Mouse (Mus musculus) kidney, adult 2 months (tissue): Measurements from ENCODE around the gene Plcd1. TPM values are rescaled to one million over a fixed set of nuclear protein-coding genes. Genes with fewer than 3 reads are reported as not detected.
A peak's percentile ranks its signal among the peaks of the same experiment; 100 is the strongest.

Experiments used
- DNase-seq: peaks from one replicate; pipeline ENCODE4 v3.0.0; 2021
- H3K27ac ChIP-seq: fragments of 200-500 bp; 2 replicates; pipeline ENCODE4 v1.5.1; 2012; ENCODE audit warnings: low read depth, low read length, control low read depth, inconsistent platforms; ENCODE audit not compliant: insufficient read depth
- H3K27me3 ChIP-seq: fragments of 200-500 bp; replicated peaks from 2 replicates; pipeline ENCODE4 v1.6.1; 2012; ENCODE audit warnings: mild to moderate bottlenecking, moderate library complexity, low read length, inconsistent platforms; ENCODE audit not compliant: control insufficient read depth, insufficient read depth
- H3K36me3 ChIP-seq: fragments of 200-500 bp; 2 replicates; pipeline ENCODE4 v1.6.1; 2012; ENCODE audit warnings: mild to moderate bottlenecking, moderate library complexity, low read length, inconsistent platforms; ENCODE audit not compliant: control insufficient read depth, insufficient read depth
- H3K4me1 ChIP-seq: fragments of 200-500 bp; 2 replicates; pipeline ENCODE4 v1.6.1; 2011; ENCODE audit warnings: low read length; ENCODE audit not compliant: control insufficient read depth, insufficient read depth
- H3K4me3 ChIP-seq: fragments of 200-500 bp; 2 replicates; pipeline ENCODE4 v1.5.1; 2011; ENCODE audit warnings: mild to moderate bottlenecking, low read depth, low read length, control low read depth; ENCODE audit not compliant: insufficient read depth
- CTCF ChIP-seq: fragments of 200-500 bp; conservative IDR thresholded peaks from 2 replicates; pipeline ENCODE4 v1.5.1; 2011; ENCODE audit warnings: low read depth, mild to moderate bottlenecking, control low read depth, low read length, moderate library complexity, mixed read lengths; ENCODE audit not compliant: insufficient read depth, insufficient read length
- POLR2A ChIP-seq: fragments of 200-500 bp; IDR thresholded peaks from one replicate; pipeline ENCODE4 v1.6.1; 2011; ENCODE audit warnings: low read depth, low read length, control low read depth
- WGBS: fragments of 180-500 bp; shearing (Covaris S2); methylation state at CpG from one replicate; pipeline ENCODE4 v1.1.7; 2018; 5-methylcytosine and 5-hydroxymethylcytosine counted together
- polyA plus RNA-seq: library from polyadenylated mRNA; depleted of rRNA; stranded (reverse); fragments of >200 nt; gene quantifications from 2 replicates; pipeline ENCODE4 v1.2.3, GENCODE M21; 2012; rRNA removed

Plcd1 gene
- polyA plus RNA-seq, 1 experiment: 11.3 TPM

GRCm38 (mm10) chr9:119028226-119029195 lies 64.8 kb downstream of the Plcd1 start:
- H3K27ac ChIP-seq: peak overlapping the region; percentile 30; the same call in 1 of the 2 replicates
- no peak for DNase-seq
- no peaks in the 10 kb centered on the region for H3K36me3 ChIP-seq
- H3K4me1 ChIP-seq: peaks cover 22% of the 10 kb centered on the region
- TF ChIP-seq POLR2A: no peak
- no peak for TF ChIP-seq CTCF
- H3K27me3 ChIP-seq: no peaks in the 10 kb centered on the region
- H3K4me3 ChIP-seq: no peak overlapping the region
- WGBS: 83% methylated on average over 27 of the region's 27 CpGs

DNA sequence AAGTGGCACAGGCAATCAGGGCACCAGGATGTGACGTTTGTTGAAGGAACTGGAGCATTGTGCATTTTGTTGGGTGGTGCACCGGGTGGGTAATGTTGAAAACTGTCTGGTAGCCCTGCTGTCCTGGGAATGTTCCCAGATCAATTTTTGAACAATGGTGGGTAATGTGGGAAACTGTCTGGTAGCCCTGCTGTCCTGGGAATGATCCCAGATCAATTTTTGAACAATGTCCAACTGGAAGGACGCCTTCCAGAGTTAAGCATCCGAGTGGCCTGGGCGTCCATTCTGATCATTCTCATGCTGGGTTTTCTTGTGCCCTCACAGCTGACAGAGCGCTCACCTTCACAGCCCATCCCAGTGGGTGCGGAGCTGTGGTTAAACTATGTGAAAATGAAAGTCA lies 66.0 kb downstream of the Plcd1 start:
- Histone ChIP-seq H3K4me3 (no peak overlapping the region), H3K27ac (peak overlapping the region; percentile 49; the same call in 1 of the 2 replicates), H3K36me3 (no peaks in the 10 kb centered on the region), H3K4me1 (peaks cover 28% of the 10 kb centered on the region), H3K27me3 (no peaks in the 10 kb centered on the region)
- no peak for DNase-seq
- TF ChIP-seq POLR2A: no peak
- 88% methylated on average over 7 of the region's 7 CpGs for WGBS

DNA sequence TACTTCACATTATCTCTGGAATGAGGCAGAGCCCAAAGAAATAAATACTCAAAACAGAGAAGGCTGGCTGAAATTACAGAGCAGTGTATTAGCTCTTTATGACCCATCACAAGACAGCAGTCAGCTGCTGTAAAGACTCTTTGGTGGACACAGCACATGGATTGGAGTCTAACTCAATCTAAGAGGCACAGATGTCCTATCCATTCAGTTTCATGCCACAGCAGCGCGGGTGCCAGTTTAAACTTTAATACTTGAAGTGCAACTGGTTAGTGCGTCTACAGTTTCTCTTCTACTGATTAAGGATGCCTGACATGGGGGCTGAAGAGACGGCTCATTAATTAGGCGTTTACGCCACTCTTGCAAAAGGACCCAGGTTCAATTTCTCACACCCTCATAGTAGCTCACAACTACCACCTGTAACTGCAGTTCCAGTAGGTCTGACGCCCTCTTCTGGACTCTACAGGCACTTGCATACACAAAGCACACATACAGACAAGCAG lies 67.4 kb downstream of the Plcd1 start:
- Histone ChIP-seq H3K36me3 (no peaks in the 10 kb centered on the region), H3K27me3 (no peaks in the 10 kb centered on the region), H3K27ac (peak overlapping the region; percentile 84), H3K4me3 (no peak overlapping the region), H3K4me1 (peaks cover 32% of the 10 kb centered on the region)
- WGBS: 33% methylated on average over 7 of the region's 7 CpGs
- TF ChIP-seq POLR2A (no peak), CTCF (no peak; the same call in 1 of the 2 replicates)
- DNase-seq: peak; percentile 87

DNA sequence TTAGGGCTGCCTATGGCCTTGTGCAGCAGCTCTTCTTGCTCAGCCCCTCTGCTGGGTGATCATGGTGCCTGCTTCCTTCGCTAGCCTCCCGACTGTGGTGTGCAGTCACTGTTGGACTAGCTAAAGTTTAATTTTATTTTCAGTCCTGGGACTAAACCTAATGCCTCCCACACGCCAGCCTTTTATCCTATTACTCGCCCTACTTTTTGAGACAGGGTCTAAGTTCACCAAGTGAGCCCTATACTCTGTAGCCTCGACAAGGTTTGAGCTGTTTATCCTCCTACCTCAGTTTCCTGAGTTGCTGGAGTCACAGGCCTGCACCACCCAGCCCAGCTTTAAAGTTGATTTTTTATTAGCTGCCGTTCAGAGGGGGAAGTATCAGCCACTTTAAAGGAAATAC lies 68.0 kb downstream of the Plcd1 start:
- Histone ChIP-seq H3K27me3 (no peaks in the 10 kb centered on the region), H3K36me3 (no peaks in the 10 kb centered on the region), H3K4me1 (peaks cover 35% of the 10 kb centered on the region), H3K27ac (peak overlapping the region; percentile 87), H3K4me3 (no peak overlapping the region)
- WGBS: 28% methylated on average over 6 of the region's 6 CpGs
- TF ChIP-seq CTCF (no peak; the same call in 1 of the 2 replicates), POLR2A (no peak)
- DNase-seq: peak; percentile 82

DNA sequence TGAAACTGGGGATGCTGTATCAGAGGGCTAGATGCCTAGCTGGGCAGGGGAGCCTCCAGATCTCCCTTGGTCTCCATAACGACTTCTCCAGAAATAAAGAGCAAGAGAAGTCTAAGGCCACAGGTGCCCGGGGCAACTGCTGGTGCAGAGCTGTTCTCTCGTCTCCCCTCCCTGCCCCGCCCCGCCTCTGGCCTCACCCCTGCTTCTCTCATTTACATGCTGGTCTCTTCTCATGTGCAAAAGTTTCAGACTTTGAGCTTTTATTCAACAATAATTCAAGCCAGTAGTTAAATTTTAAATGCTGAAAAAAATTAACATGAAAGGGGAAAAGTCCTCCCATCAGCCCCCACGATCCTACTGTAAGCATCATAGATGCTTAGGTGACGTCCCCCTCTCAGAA lies 71.6 kb downstream of the Plcd1 start:
- H3K36me3 ChIP-seq: no peaks in the 10 kb centered on the region
- no peaks in the 10 kb centered on the region for H3K27me3 ChIP-seq
- WGBS: 40% methylated on average over 7 of the region's 7 CpGs
- H3K27ac ChIP-seq: peak overlapping the region; percentile 72
- TF ChIP-seq CTCF: no peak
- no peak for TF ChIP-seq POLR2A
- H3K4me3 ChIP-seq: no peak overlapping the region
- DNase-seq: peak; percentile 79
- peaks cover 28% of the 10 kb centered on the region for H3K4me1 ChIP-seq

Other genes starting within 250 kb of the Plcd1 start
- gene Ctdspl, start 167.0 kb downstream of the Plcd1 start, polyA plus RNA-seq: 39.2 and 40.3 TPM in 2 replicates
- 48.5 and 73.9 TPM in 2 replicates for gene Vill, start 40.7 kb downstream of the Plcd1 start, polyA plus RNA-seq
- gene Dlec1, start 9.0 kb upstream of the Plcd1 start, polyA plus RNA-seq: 30.3 and 38.7 TPM in 2 replicates
- gene Acaa1b, start 63.6 kb upstream of the Plcd1 start, polyA plus RNA-seq: 417 and 424 TPM in 2 replicates
- gene Gm47289, start 65.7 kb upstream of the Plcd1 start, polyA plus RNA-seq: 0.03 TPM in 1 of 2 replicates, not detected in the other
- 156 and 213 TPM in 2 replicates for gene Slc22a13, start 115.6 kb upstream of the Plcd1 start, polyA plus RNA-seq
- 16.2 and 16.3 TPM in 2 replicates for gene Oxsr1, start 228.9 kb upstream of the Plcd1 start, polyA plus RNA-seq
- gene Acaa1a, start 246.2 kb upstream of the Plcd1 start, polyA plus RNA-seq: 229 and 272 TPM in 2 replicates
- gene Myd88, start 247.9 kb upstream of the Plcd1 start, polyA plus RNA-seq: 16.4 and 17.4 TPM in 2 replicates